Mouse (Mus musculus) hindbrain, embryonic 10.5 days (tissue): ENCODE results near the gene Lrrc20. TPM values are rescaled to one million over a fixed set of nuclear protein-coding genes. Genes with fewer than 3 reads are reported as not detected.

Experiments used
- DNase-seq: peaks from one replicate; pipeline ENCODE4 v3.0.0-alpha.2; 2017; ENCODE audit warnings: low spot score
- H3K27ac ChIP-seq: fragments of 300-500 bp; sonication (generic); 2 replicates; pipeline ENCODE4 v1.5.1; 2016; ENCODE audit warnings: mild to moderate bottlenecking, moderate library complexity
- H3K27me3 ChIP-seq: fragments of 300-500 bp; sonication (generic); 2 replicates; pipeline ENCODE4 v1.6.1; 2016; ENCODE audit warnings: mild to moderate bottlenecking; ENCODE audit not compliant: poor library complexity, insufficient read depth, severe bottlenecking
- H3K36me3 ChIP-seq: fragments of 300-500 bp; sonication (generic); 2 replicates; pipeline ENCODE4 v1.6.1; 2016; ENCODE audit warnings: mild to moderate bottlenecking, moderate library complexity
- H3K4me1 ChIP-seq: fragments of 300-500 bp; sonication (generic); replicated peaks from 2 replicates; pipeline ENCODE4 v1.6.1; 2016; ENCODE audit warnings: mild to moderate bottlenecking
- H3K4me3 ChIP-seq: fragments of 300-500 bp; sonication (generic); 2 replicates; pipeline ENCODE4 v1.5.1; 2016; ENCODE audit warnings: mild to moderate bottlenecking, moderate library complexity
- H3K9me3 ChIP-seq: fragments of 300-500 bp; sonication (generic); 2 replicates; pipeline ENCODE4 v1.6.1; 2016; ENCODE audit warnings: mild to moderate bottlenecking, moderate library complexity
- WGBS: fragments of 180-500 bp; shearing (Covaris S2); methylation state at CpG from one replicate; pipeline ENCODE4 v1.1.7; 2016; 5-methylcytosine and 5-hydroxymethylcytosine counted together
- polyA plus RNA-seq: library from polyadenylated mRNA; unstranded; fragments of >200 nt; fragmentation: Nextera tagmentation; extraction: Ambion mirVana; gene quantifications from 2 replicates; pipeline ENCODE4 v1.2.1, GENCODE M21; 2016

Gene Lrrc20
- polyA plus RNA-seq, 1 experiment from 2014 or later = 13.5 TPM

GRCm38 (mm10) chr10:61534371-61535101 is 58.9 kb downstream of the Lrrc20 start:
- Histone ChIP-seq H3K27ac (peak overlapping the region; percentile 96), H3K4me1 (peaks cover 60% of the 10 kb centered on the region), H3K4me3 (no peak overlapping the region), H3K27me3 (no peaks in the 10 kb centered on the region), H3K36me3 (no peaks in the 10 kb centered on the region), H3K9me3 (no peaks in the 10 kb centered on the region)
- peak; percentile 74 for DNase-seq
- WGBS = 53% methylated on average over 3 of the region's 3 CpGs

DNA sequence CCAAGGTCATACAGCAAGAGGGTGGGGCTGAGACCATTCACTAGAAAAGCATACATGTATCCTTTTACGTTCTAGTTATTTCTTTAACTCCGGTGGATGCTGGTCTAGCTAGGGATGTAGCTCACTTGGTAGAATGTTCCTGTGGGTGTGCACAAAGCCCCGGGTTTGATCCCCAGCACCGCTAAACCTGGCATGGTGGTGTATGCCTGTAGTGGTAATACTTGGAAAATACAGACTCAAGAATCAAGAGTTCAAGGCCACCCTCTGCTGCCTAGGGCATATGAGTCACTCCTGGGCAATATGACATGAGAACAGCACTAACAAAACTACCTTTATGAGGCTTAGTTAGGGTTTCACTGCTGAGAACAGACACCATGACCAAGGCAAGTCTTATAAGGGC is 59.8 kb downstream of the Lrrc20 start:
- DNase-seq = no peak
- H3K36me3 ChIP-seq = no peaks in the 10 kb centered on the region
- H3K27me3 ChIP-seq = no peaks in the 10 kb centered on the region
- no peaks in the 10 kb centered on the region for H3K9me3 ChIP-seq
- peak overlapping the region; percentile 96 for H3K27ac ChIP-seq
- H3K4me1 ChIP-seq = peaks cover 69% of the 10 kb centered on the region
- no peak overlapping the region for H3K4me3 ChIP-seq
- 78% methylated on average over 4 of the region's 4 CpGs for WGBS

GRCm38 (mm10) chr10:61536130-61537035 is 60.8 kb downstream of the Lrrc20 start:
- H3K27me3 ChIP-seq = no peaks in the 10 kb centered on the region
- no peak overlapping the region for H3K4me3 ChIP-seq
- 60% methylated on average over 20 of the region's 20 CpGs for WGBS
- peaks cover 70% of the 10 kb centered on the region for H3K4me1 ChIP-seq
- no peaks in the 10 kb centered on the region for H3K9me3 ChIP-seq
- H3K27ac ChIP-seq = peak overlapping the region; percentile 96
- peak; percentile 26 for DNase-seq
- no peaks in the 10 kb centered on the region for H3K36me3 ChIP-seq

GRCm38 (mm10) chr10:61537036-61537380 is 61.4 kb downstream of the Lrrc20 start:
- Histone ChIP-seq H3K4me3 (no peak overlapping the region), H3K27ac (peak overlapping the region; percentile 96; the same call in 1 of the 2 replicates)
- 83% methylated on average over 5 of the region's 5 CpGs for WGBS

DNA sequence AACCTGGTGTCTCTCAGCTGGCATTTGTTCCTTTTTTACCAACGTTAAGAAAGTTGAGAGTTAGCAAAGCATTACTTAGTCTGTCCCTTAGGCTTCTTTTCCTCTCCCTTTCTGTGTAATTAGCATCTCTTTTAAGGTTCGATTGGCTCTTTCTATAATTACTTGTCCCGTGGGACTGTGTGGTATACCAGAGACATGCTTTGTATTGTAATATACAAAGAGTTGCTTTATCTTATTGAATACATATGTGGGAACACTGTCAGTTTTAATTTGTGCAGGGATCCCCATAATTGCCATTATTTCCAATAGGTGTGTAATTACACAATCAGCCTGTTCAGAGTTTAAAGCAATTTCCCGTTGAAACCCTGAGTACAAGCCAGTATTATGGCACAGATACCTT is 62.8 kb downstream of the Lrrc20 start:
- WGBS = 48% methylated on average over 4 of the region's 4 CpGs
- Histone ChIP-seq H3K4me1 (peaks cover 69% of the 10 kb centered on the region), H3K36me3 (no peaks in the 10 kb centered on the region), H3K27me3 (no peaks in the 10 kb centered on the region), H3K9me3 (no peaks in the 10 kb centered on the region), H3K27ac (no peak overlapping the region), H3K4me3 (no peak overlapping the region)
- DNase-seq = no peak

More at GRCm38 (mm10) chr10:61537036-61537380, 61.4 kb downstream of the Lrrc20 start:
- no peaks in the 10 kb centered on the region for H3K27me3 ChIP-seq
- H3K4me1 ChIP-seq = peaks cover 72% of the 10 kb centered on the region
- DNase-seq = no peak
- no peaks in the 10 kb centered on the region for H3K9me3 ChIP-seq
- H3K36me3 ChIP-seq = no peaks in the 10 kb centered on the region

DNA sequence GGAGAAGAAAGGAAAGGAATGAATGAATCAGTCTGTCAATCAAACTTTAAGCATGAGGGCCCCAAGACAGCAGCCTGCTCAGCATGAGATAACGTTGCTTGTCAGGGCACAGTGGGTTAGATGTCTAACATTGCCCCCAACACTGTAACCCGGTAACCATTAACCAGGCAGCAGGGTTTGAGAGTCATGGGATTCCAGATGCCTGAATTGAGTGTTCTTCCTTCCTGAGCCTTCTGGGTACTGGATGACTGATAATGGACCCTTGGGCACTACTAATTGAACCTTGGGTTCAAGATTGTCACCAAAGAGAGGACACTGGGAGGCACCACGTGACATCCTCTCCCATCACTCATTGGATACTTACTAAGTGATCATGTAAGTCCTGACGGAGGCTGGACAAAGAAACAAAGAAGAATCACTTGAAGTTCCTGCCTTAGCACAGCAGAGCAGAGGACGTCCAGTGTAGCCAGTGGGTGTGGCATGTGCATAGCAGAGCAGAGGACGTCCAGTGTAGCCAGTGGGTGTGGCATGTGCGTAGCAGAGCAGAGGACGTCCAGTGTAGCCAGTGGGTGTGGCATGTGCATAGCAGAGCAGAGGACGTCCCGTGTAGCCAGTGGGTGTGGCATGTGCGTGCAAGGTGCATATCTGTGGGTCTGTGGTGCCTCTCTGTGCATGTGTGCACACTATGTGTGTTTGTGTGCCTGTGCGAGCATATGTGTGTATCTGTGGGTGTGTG is 68.7 kb downstream of the Lrrc20 start:
- 54% methylated on average over 12 of the region's 12 CpGs for WGBS
- Histone ChIP-seq H3K27me3 (no peaks in the 10 kb centered on the region), H3K4me1 (peaks cover 36% of the 10 kb centered on the region), H3K36me3 (no peaks in the 10 kb centered on the region), H3K4me3 (no peak overlapping the region), H3K9me3 (no peaks in the 10 kb centered on the region), H3K27ac (peak overlapping the region; percentile 1; the same call in 1 of the 2 replicates)
- no peak for DNase-seq

GRCm38 (mm10) chr10:61544863-61545240 is 69.3 kb downstream of the Lrrc20 start:
- H3K4me1 ChIP-seq = peaks cover 31% of the 10 kb centered on the region
- no peak overlapping the region for H3K4me3 ChIP-seq
- H3K9me3 ChIP-seq = no peaks in the 10 kb centered on the region
- H3K36me3 ChIP-seq = no peaks in the 10 kb centered on the region
- 83% methylated on average over 9 of the region's 9 CpGs for WGBS
- 0 out of 2 replicates have a peak overlapping the region, but pooled peaks have one; percentile 1 for H3K27ac ChIP-seq
- no peak for DNase-seq
- no peaks in the 10 kb centered on the region for H3K27me3 ChIP-seq

GRCm38 (mm10) chr10:61550106-61550505 is 74.5 kb downstream of the Lrrc20 start:
- peak overlapping the region; percentile 35; the same call in 1 of the 2 replicates for H3K27ac ChIP-seq
- H3K9me3 ChIP-seq = no peaks in the 10 kb centered on the region
- H3K4me3 ChIP-seq = no peak overlapping the region
- WGBS = 83% methylated on average over 8 of the region's 8 CpGs
- peaks cover 4% of the 10 kb centered on the region for H3K4me1 ChIP-seq
- H3K36me3 ChIP-seq = no peaks in the 10 kb centered on the region
- no peak for DNase-seq
- H3K27me3 ChIP-seq = no peaks in the 10 kb centered on the region

- DNase-seq = no peak
- H3K36me3 ChIP-seq = 0 out of 2 replicates have a peak, but pooled peaks cover 11% of the 10 kb centered on the region
- H3K9me3 ChIP-seq = peaks cover 4% of the 10 kb centered on the region; the same call in 1 of the 2 replicates
- H3K4me3 ChIP-seq = no peak overlapping the region
- no peaks in the 10 kb centered on the region for H3K27me3 ChIP-seq
- peaks cover 3% of the 10 kb centered on the region; the same call in 1 of the 2 replicates for H3K4me1 ChIP-seq
- 90% methylated on average over 6 of the region's 6 CpGs for WGBS
- no peak overlapping the region for H3K27ac ChIP-seq
These were observed 79.6 kb downstream of the Lrrc20 start for GRCm38 (mm10) chr10:61555155-61555554.

DNA sequence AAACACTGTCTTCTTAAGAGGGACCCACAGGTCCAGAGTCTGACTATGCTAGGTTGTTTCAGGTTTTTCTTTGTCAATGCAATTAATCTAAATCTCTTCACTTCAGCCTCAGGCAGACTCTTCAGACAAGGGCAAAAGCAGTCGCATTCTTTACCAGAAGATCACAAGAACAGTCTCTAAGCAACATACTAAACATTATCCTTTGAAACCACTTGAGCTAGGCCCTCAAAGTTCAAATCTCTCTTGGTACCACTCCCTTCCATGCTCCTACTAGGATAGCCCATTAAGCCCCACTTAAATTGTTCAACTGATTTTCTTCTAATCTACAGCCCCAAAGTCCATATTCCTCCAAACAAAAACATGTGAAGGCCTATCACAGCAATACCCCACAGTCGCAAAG is 83.0 kb downstream of the Lrrc20 start:
- Histone ChIP-seq H3K27ac (no peak overlapping the region), H3K4me1 (no peaks in the 10 kb centered on the region), H3K27me3 (no peaks in the 10 kb centered on the region), H3K4me3 (no peak overlapping the region), H3K9me3 (peaks cover 4% of the 10 kb centered on the region; the same call in 1 of the 2 replicates), H3K36me3 (0 out of 2 replicates have a peak, but pooled peaks cover 21% of the 10 kb centered on the region)
- no peak for DNase-seq
- WGBS = 86% methylated on average over 2 of the region's 2 CpGs

DNA sequence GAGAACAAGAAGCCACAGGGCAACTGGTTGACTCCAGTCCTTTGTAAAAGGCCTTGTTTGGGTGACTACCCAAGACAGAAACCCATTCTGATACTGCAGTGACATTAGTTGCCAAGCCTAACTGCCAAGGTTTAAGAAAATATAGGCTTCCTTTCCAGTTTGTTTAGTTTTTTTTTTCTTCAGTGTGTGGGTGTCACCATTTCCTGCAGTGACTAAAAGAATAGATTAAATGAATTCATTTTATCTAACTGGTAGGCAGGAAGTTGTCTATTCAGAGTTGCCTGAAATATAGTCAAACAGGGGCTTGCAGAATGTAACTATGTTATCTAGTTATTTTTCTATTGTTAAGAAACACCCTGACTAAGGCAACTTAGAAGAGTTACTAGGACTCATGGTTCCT is 83.9 kb downstream of the Lrrc20 start:
- Histone ChIP-seq H3K27me3 (no peaks in the 10 kb centered on the region), H3K4me3 (no peak overlapping the region), H3K36me3 (0 out of 2 replicates have a peak, but pooled peaks cover 21% of the 10 kb centered on the region), H3K27ac (no peak overlapping the region), H3K9me3 (peaks cover 4% of the 10 kb centered on the region; the same call in 1 of the 2 replicates), H3K4me1 (no peaks in the 10 kb centered on the region)
- DNase-seq = no peak

DNA sequence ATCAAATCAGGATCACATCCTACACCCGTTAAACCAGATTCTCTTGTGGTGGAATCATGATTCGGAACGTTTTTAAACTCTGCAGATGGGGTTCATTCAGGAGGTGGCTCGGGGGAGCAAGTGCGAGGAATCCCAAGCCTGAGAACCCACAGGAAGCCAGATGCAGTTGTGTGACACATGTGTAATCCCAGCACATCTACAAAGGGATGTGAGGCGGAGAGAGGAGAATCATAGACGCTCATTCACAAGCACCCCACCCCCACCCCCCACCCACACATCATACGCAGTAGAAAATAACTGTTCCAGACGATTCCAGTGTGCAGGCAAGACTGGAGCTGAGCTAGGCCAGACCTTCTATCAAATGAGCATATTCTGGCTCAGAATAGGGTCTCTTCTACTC is 87.9 kb downstream of the Lrrc20 start:
- no peak for DNase-seq
- H3K4me1 ChIP-seq = no peaks in the 10 kb centered on the region
- no peak overlapping the region for H3K27ac ChIP-seq
- no peaks in the 10 kb centered on the region for H3K27me3 ChIP-seq
- 0 out of 2 replicates have a peak, but pooled peaks cover 11% of the 10 kb centered on the region for H3K36me3 ChIP-seq
- 87% methylated on average over 9 of the region's 9 CpGs for WGBS
- no peak overlapping the region for H3K4me3 ChIP-seq
- H3K9me3 ChIP-seq = no peaks in the 10 kb centered on the region; the same call in 1 of the 2 replicates
